Mouse (Mus musculus) ovary, adult 2 months (tissue): Measurements from ENCODE around the gene Xlr4b. TPM values are rescaled to one million over a fixed set of nuclear protein-coding genes. Genes with fewer than 3 reads are reported as not detected.

Experiments used
- polyA plus RNA-seq: library from polyadenylated mRNA; depleted of rRNA; stranded (reverse); fragments of >200 nt; gene quantifications from 2 replicates; pipeline ENCODE4 v1.2.3, GENCODE M21; 2012; rRNA removed

The Xlr4b gene
- 0.17 and 0.23 TPM in 2 replicates for polyA plus RNA-seq

DNA sequence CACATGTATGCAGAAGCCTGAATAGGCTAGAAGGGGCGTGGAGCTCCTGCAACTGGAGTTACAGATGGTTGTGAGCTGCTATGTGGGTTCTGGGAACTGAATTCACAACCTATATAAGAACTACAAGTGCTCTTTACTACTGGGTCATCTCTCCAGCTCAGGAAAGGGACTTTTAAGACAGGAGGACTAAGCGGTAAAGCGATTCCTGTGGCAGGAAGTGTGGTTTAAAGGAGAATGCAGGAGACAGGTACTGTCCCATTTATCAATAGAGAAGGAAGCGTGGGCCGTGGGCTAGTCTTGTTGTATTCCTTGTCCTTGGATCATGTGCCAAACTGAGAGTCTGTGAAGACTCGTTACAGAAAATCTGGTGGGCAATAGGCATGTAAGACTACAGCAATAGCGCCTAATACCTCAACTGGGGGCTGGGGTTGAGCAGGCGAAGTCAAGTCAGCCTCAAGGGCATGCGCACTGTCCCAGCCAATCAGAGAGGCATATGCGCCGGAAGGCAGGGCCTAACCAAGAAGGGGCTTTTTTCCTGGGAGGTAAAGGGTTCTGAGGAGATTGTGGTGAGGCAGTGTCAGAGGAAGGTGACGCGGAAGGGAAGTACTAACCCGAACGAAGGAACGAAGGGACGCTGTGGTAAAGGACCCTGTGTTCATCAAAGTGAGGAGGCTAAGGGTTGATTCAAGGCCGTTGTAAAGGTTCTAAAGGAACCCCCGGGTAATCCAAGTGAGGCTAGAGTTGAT, at the start of gene Xlr4b:
Gene Xlr4b (plus strand): TSS at position 515 of the 746 bp plus-strand sequence.

GRCm38 (mm10) chrX:73176889-73177288, 37.2 kb upstream of the Xlr4b start, which contains the start of gene Spin2d:
Gene Spin2d (minus strand): TSS chrX:73176989.

DNA sequence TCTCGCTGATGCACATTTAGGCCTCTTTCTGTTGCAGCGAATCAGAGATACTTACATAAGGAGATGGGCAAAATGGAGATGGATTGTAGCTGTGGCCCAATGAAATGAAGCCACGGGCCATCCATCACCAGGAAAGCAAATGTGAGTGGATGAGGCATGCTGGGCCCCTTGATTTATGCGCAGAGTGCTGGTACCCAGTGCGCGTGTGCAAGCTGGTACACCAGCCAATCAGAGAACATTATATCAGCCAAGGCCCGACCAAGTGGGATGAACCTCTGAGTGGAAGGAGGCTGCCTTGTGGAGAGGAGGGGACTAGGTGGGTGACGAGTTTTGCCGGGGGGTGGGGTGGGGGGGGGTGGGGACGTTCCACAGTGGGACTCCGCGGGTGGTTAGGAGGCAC, 22.2 kb upstream of the Xlr4b start, which contains the start of gene Xlr3b:
Gene Xlr3b (plus strand): TSS at position 274 of the 400 bp plus-strand sequence.

GRCm38 (mm10) chrX:73227914-73228605, 13.9 kb downstream of the Xlr4b start, which contains the start of gene F8a:
Gene F8a (plus strand): TSS chrX:73228291.

DNA sequence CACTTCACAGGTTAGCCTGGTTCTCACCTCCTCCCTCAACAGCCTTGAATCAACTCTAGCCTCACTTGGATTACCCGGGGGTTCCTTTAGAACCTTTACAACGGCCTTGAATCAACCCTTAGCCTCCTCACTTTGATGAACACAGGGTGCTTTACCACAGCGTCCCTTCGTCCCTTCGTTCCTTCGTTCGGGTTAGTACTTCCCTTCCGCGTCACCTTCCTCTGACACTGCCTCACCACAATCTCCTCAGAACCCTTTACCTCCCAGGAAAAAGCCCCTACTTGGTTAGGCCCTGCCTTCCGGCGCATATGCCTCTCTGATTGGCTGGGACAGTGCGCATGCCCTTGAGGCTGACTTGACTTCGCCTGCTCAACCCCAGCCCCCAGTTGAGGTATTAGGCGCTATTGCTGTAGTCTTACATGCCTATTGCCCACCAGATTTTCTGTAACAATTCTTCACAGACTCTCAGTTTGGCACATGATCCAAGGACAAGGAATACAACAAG, 28.7 kb downstream of the Xlr4b start, which contains the start of gene Xlr4c:
Gene Xlr4c (minus strand): TSS at position 310 of the 505 bp plus-strand sequence.

GRCm38 (mm10) chrX:73265270-73265669, 51.1 kb downstream of the Xlr4b start, which contains the start of gene Xlr3c:
Gene Xlr3c (minus strand): TSS chrX:73265390.

Other genes with a start within 250 kb of the Xlr4b start
- gene Zfp185, start 227.0 kb upstream of the Xlr4b start, polyA plus RNA-seq: 4.9 and 5.3 TPM in 2 replicates
- gene Pnma5, start 177.2 kb upstream of the Xlr4b start, polyA plus RNA-seq: 0.14 and 0.17 TPM in 2 replicates
- gene Pnma3, start 149.5 kb upstream of the Xlr4b start, polyA plus RNA-seq: 0.03 TPM in 1 of 2 replicates, not detected in the other
- 0.12 TPM in 1 of 2 replicates, not detected in the other for gene Xlr4a, start 131.9 kb upstream of the Xlr4b start, polyA plus RNA-seq
- gene Xlr3a, start 117.2 kb upstream of the Xlr4b start, polyA plus RNA-seq: 0.41 and 0.93 TPM in 2 replicates
- 0.20 TPM in 1 of 2 replicates, not detected in the other for gene Gm14685, start 97.3 kb upstream of the Xlr4b start, polyA plus RNA-seq
- not detected in 2 replicates for gene Xlr5b, start 65.5 kb upstream of the Xlr4b start, polyA plus RNA-seq
- gene DXBay18, start 64.9 kb upstream of the Xlr4b start, polyA plus RNA-seq: 0.12 TPM in 1 of 2 replicates, not detected in the other
- gene Spin2d, start 37.3 kb upstream of the Xlr4b start, polyA plus RNA-seq: not detected in 2 replicates
- 0.33 and 1.5 TPM in 2 replicates for gene Xlr3b, start 22.1 kb upstream of the Xlr4b start, polyA plus RNA-seq
- gene F8a, start 14.0 kb downstream of the Xlr4b start, polyA plus RNA-seq: 26.3 and 35.3 TPM in 2 replicates
- gene Xlr4c, start 28.8 kb downstream of the Xlr4b start, polyA plus RNA-seq: 0.09 and 0.10 TPM in 2 replicates
- gene Xlr3c, start 51.1 kb downstream of the Xlr4b start, polyA plus RNA-seq: not detected in 2 replicates
- 0.09 TPM in 1 of 2 replicates, not detected in the other for gene Xlr5a, start 78.6 kb downstream of the Xlr4b start, polyA plus RNA-seq
- gene Xlr5c, start 78.6 kb downstream of the Xlr4b start, polyA plus RNA-seq: not detected in 2 replicates
- not detected in 2 replicates for gene Gm45015, start 122.5 kb downstream of the Xlr4b start, polyA plus RNA-seq
- gene Zfp275, start 128.3 kb downstream of the Xlr4b start, polyA plus RNA-seq: 20.8 and 25.1 TPM in 2 replicates
- 0.06 TPM in 2 replicates for gene Gm18336, start 184.4 kb downstream of the Xlr4b start, polyA plus RNA-seq
- gene Zfp92, start 196.8 kb downstream of the Xlr4b start, polyA plus RNA-seq: 0.33 and 0.40 TPM in 2 replicates
- gene Trex2, start 221.0 kb downstream of the Xlr4b start, polyA plus RNA-seq: 0.37 and 1.00 TPM in 2 replicates
- gene Haus7, start 244.7 kb downstream of the Xlr4b start, polyA plus RNA-seq: 29.6 and 34.1 TPM in 2 replicates